Mouse (Mus musculus) ES-Bruce4 (cell line): ENCODE data around the gene Prap1.

Source experiments
- CTCF ChIP-seq: IDR thresholded peaks from one replicate; pipeline ENCODE4 v1.8.1; 2011; ENCODE audit warnings: low read depth, low read length
- EP300 ChIP-seq: IDR thresholded peaks from 2 replicates; pipeline ENCODE4 v1.6.1; 2011; ENCODE audit warnings: low read depth, low read length; ENCODE audit not compliant: insufficient read depth
- POLR2A ChIP-seq: IDR thresholded peaks from one replicate; pipeline ENCODE4 v1.8.1; 2011; ENCODE audit warnings: low read length; ENCODE audit not compliant: insufficient read depth

DNA sequence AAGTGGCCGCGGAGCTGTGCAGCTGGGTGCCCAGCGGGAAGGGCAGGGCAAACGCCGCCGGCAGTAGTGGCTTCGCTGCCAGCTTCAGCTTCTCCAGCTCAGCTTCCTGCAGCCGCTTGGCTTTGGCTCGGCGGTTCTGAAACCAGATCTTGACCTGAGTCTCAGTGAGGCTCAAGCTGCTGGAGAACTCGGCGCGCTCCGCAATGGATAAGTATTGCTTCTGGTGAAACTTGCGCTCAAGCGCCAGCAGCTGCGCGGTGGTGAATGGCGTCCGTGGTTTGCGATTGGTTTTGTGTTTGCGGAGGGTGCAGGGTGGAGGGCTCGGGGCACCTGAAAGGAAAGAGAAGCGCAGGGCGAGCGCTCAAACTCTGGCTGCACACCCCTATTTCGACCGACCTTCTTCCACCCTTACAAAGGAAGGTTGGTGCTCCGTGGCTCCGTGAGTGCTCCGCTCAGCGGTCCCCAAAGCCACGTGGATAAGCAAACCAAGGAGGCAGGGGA lies 45.3 kb upstream of the Prap1 start:
- no peak for TF ChIP-seq POLR2A
- no peak for TF ChIP-seq CTCF
- no peak for TF ChIP-seq EP300
